Comparison of ENCODE assay signal across 12 mouse cellular contexts in the genomic region with DNA sequence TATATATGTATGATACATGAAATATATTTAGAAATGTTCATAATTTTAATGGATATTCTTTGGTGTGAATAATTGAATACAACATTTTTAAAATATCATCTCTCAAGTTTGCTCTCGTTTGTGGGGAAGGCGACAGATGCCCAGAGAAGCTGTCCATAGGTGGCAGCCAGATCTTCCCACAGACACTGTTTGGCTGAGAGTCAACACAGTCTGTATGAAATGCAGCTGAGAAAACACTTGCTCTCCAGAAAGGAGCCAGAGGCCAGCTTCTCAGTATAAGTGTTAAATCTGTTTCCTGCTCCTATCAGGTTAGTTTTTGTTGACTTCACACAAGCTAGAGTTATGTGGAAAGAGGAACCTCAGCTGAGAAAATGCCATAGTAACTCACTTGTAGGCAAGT. TPM values are rescaled to one million over a fixed set of nuclear protein-coding genes. Genes with fewer than 3 reads are reported as not detected.
DNase-seq lines count a peak whose midpoint lies in the region; ATAC-seq and TF ChIP-seq lines count a peak whose summit lies in the region.
"Had no signal": no experiment of that assay in that cellular context is flagged by ENCODE, and none has a peak within 500 bp of the region (broad histone marks: within the 10 kb centered on the region; RNA-seq: fewer than 3 reads in every experiment).

No protein-coding gene starts in this region.

- no peaks in the 10 kb centered on the region for H3K9me3 ChIP-seq in midbrain, postnatal 0 days (ENCODE audit: low read length)
- H3K9me3 ChIP-seq in midbrain, embryonic 14.5 days (ENCODE audit: control insufficient read depth, low read length) = no peaks in the 10 kb centered on the region
- H3K9me3 ChIP-seq: liver, embryonic 15.5 days had no signal

- H3K9ac ChIP-seq in midbrain, postnatal 0 days (replicated peaks; ENCODE audit: low read length, poor library complexity, severe bottlenecking) = no peak overlapping the region
- no peak overlapping the region for H3K9ac ChIP-seq in midbrain, embryonic 14.5 days (replicated peaks; ENCODE audit: low read length)
- H3K9ac ChIP-seq: liver, embryonic 15.5 days had no signal

- no peak for ATAC-seq in midbrain, postnatal 0 days (ENCODE audit: low FRiP score)
- ATAC-seq in midbrain, embryonic 14.5 days (ENCODE audit: low FRiP score, low TSS enrichment) = no peak

- 80% methylated on average over 2 of the region's 2 CpGs for WGBS in midbrain, postnatal 0 days
- 89% methylated on average over 2 of the region's 2 CpGs for whole genome bisulfite sequencing in midbrain, embryonic 14.5 days

- DNase-seq in cerebellum, postnatal 10 days = peak; percentile 74 to 75
- DNase-seq in cerebellum, adult 8-10 months = no peak
- peak; percentile 71 for DNase-seq in midbrain, postnatal 0 days (ENCODE audit: low spot score)
- no peak for DNase-seq in midbrain, embryonic 14.5 days
- DNase-seq in layer of hippocampus, postnatal 14 days (ENCODE audit: low spot score in 2 of 2) = peak; percentile 36 to 77
- peak; percentile 37 to 50 for DNase-seq in right cerebral cortex, postnatal 36 days (ENCODE audit: low spot score in 2 of 2)
- DNase-seq in heart, adult 11 months = no peak
- no peak for DNase-seq in retina, embryonic 14.5 days (ENCODE audit: low spot score)
- DNase-seq: adrenal gland, postnatal 25 days had no signal

- H3K27me3 ChIP-seq in midbrain, postnatal 0 days (ENCODE audit: insufficient read depth, low read length) = no peaks in the 10 kb centered on the region
- H3K27me3 ChIP-seq in midbrain, embryonic 14.5 days (ENCODE audit: control insufficient read depth, insufficient read depth, low read length) = no peaks in the 10 kb centered on the region
- H3K27me3 ChIP-seq: liver, embryonic 15.5 days had no signal

- no peak overlapping the region for H3K27ac ChIP-seq in midbrain, postnatal 0 days (ENCODE audit: low read depth, low read length)
- no peak overlapping the region for H3K27ac ChIP-seq in midbrain, embryonic 14.5 days (replicated peaks; ENCODE audit: low read depth, low read length)
- H3K27ac ChIP-seq: liver, embryonic 15.5 days; macrophage had no signal

- TF ChIP-seq CTCF in midbrain, postnatal 0 days (IDR thresholded peaks at IDR 0.05) = no peak

- H3K4me1 ChIP-seq in midbrain, postnatal 0 days (ENCODE audit: insufficient read depth, low read length) = no peaks in the 10 kb centered on the region
- H3K4me1 ChIP-seq in midbrain, embryonic 14.5 days (ENCODE audit: control insufficient read depth, insufficient read depth, low read length) = peaks cover 10% of the 10 kb centered on the region
- H3K4me1 ChIP-seq: liver, embryonic 15.5 days had no signal

- H3K4me2 ChIP-seq in midbrain, postnatal 0 days (ENCODE audit: low read depth, low read length, poor library complexity, severe bottlenecking) = no peak overlapping the region
- H3K4me2 ChIP-seq in midbrain, embryonic 14.5 days (ENCODE audit: low read length) = no peak overlapping the region
- H3K4me2 ChIP-seq: liver, embryonic 15.5 days had no signal

- H3K4me3 ChIP-seq in midbrain, postnatal 0 days (ENCODE audit: low read depth, low read length) = no peak overlapping the region
- no peak overlapping the region for H3K4me3 ChIP-seq in midbrain, embryonic 14.5 days (replicated peaks; ENCODE audit: low read depth, low read length)
- H3K4me3 ChIP-seq: liver, embryonic 15.5 days had no signal

- H3K36me3 ChIP-seq in midbrain, postnatal 0 days (ENCODE audit: insufficient read depth, low read length) = peaks cover 15% of the 10 kb centered on the region
- H3K36me3 ChIP-seq in midbrain, embryonic 14.5 days (ENCODE audit: control insufficient read depth, insufficient read depth, low read length) = peaks cover 21% of the 10 kb centered on the region
- H3K36me3 ChIP-seq: liver, embryonic 15.5 days had no signal

RNA-seq across cellular contexts. Expression of a gene that starts 1.6 kb away (rescaled TPM):
- total RNA-seq in midbrain, postnatal 0 days (2014; rRNA removed) = 2.2 and 2.3 TPM in 2 replicates
- 3.6 and 4.1 TPM in 2 replicates for polyA plus RNA-seq in midbrain, postnatal 0 days (2015; fragmentation: Nextera tagmentation; extraction: Ambion mirVana)
- polyA plus RNA-seq in midbrain, embryonic 14.5 days (2014; fragmentation: Nextera tagmentation; extraction: Ambion mirVana) = 1.9 and 2.7 TPM in 2 replicates
- 1 to 10 TPM; 1.5 to 2.5 TPM for total RNA-seq in layer of hippocampus, postnatal 14 days (2021)
- polyA plus RNA-seq: small intestine, adult 2 months had no signal

Comparison
In these comparisons a context has a peak if more than half of its experiments do, and no peak if none do; other contexts are left out.
1. DNase-seq: peak in cerebellum, postnatal 10 days (2 of 2), midbrain, postnatal 0 days (single experiment), layer of hippocampus, postnatal 14 days (2 of 2) and right cerebral cortex, postnatal 36 days (2 of 2); none in cerebellum, adult 8-10 months (single experiment), midbrain, embryonic 14.5 days (single experiment), heart, adult 11 months (single experiment) and retina, embryonic 14.5 days (single experiment).